Mouse (Mus musculus): ENCODE data around the gene Spats2l. TPM values are rescaled to one million over a fixed set of nuclear protein-coding genes. Genes with fewer than 3 reads are reported as not detected.

Spats2l gene
- polyA plus RNA-seq, 1 experiment from 2014 or later = 8.4 TPM

- no peak for ATAC-seq (ENCODE audit: low read depth)
- Histone ChIP-seq H3K27ac (ENCODE audit: low read length) (no peak overlapping the region), H3K36me3 (ENCODE audit: control insufficient read depth, insufficient read depth) (no peaks in the 10 kb centered on the region), H3K4me2 (ENCODE audit: low read depth, low read length) (no peak overlapping the region), H3K9me3 (replicated peaks; ENCODE audit: control insufficient read depth, low read length) (no peaks in the 10 kb centered on the region), H3K4me3 (ENCODE audit: low read depth, low read length) (no peak overlapping the region), H3K9ac (ENCODE audit: low read depth, low read length) (no peak overlapping the region), H3K4me1 (ENCODE audit: control insufficient read depth, low read depth, low read length) (no peaks in the 10 kb centered on the region), H3K27me3 (ENCODE audit: control insufficient read depth, insufficient read depth, low read depth, low read length) (no peaks in the 10 kb centered on the region)
- 37% methylated on average over 13 of the region's 13 CpGs for WGBS (ENCODE audit: insufficient replicate concordance)
These were observed 94.7 kb downstream of the Spats2l start for GRCm38 (mm10) chr1:57868651-57869050.

- H3K4me2 ChIP-seq (ENCODE audit: low read depth, low read length) = no peak overlapping the region
- ATAC-seq (ENCODE audit: low read depth) = no peak
- 46% methylated on average over 3 of the region's 3 CpGs for WGBS (ENCODE audit: insufficient replicate concordance)
- H3K4me1 ChIP-seq (ENCODE audit: control insufficient read depth, low read depth, low read length) = no peaks in the 10 kb centered on the region
- H3K4me3 ChIP-seq (ENCODE audit: low read depth, low read length) = no peak overlapping the region
- no peaks in the 10 kb centered on the region for H3K27me3 ChIP-seq (ENCODE audit: control insufficient read depth, insufficient read depth, low read depth, low read length)
- no peaks in the 10 kb centered on the region for H3K9me3 ChIP-seq (replicated peaks; ENCODE audit: control insufficient read depth, low read length)
- H3K27ac ChIP-seq (ENCODE audit: low read length) = no peak overlapping the region
- no peaks in the 10 kb centered on the region for H3K36me3 ChIP-seq (ENCODE audit: control insufficient read depth, insufficient read depth)
- no peak overlapping the region for H3K9ac ChIP-seq (ENCODE audit: low read depth, low read length)
These were observed 98.0 kb downstream of the Spats2l start for GRCm38 (mm10) chr1:57872006-57872405.

- WGBS (ENCODE audit: insufficient replicate concordance) = 63% methylated on average over 7 of the region's 7 CpGs
- no peak overlapping the region for H3K4me3 ChIP-seq (ENCODE audit: low read depth, low read length)
- H3K9me3 ChIP-seq (replicated peaks; ENCODE audit: control insufficient read depth, low read length) = no peaks in the 10 kb centered on the region
- H3K4me1 ChIP-seq (ENCODE audit: control insufficient read depth, low read depth, low read length) = no peaks in the 10 kb centered on the region
- H3K9ac ChIP-seq (ENCODE audit: low read depth, low read length) = no peak overlapping the region
- no peaks in the 10 kb centered on the region for H3K36me3 ChIP-seq (ENCODE audit: control insufficient read depth, insufficient read depth)
- H3K27ac ChIP-seq (ENCODE audit: low read length) = no peak overlapping the region
- ATAC-seq (ENCODE audit: low read depth) = no peak
- no peaks in the 10 kb centered on the region for H3K27me3 ChIP-seq (ENCODE audit: control insufficient read depth, insufficient read depth, low read depth, low read length)
- H3K4me2 ChIP-seq (ENCODE audit: low read depth, low read length) = no peak overlapping the region
These were observed 100.0 kb downstream of the Spats2l start for GRCm38 (mm10) chr1:57873996-57874395.

GRCm38 (mm10) chr1:57875109-57875508, 101.1 kb downstream of the Spats2l start:
- H3K9ac ChIP-seq (ENCODE audit: low read depth, low read length) = no peak overlapping the region
- no peak overlapping the region for H3K4me2 ChIP-seq (ENCODE audit: low read depth, low read length)
- WGBS (ENCODE audit: insufficient replicate concordance) = 55% methylated on average over 6 of the region's 6 CpGs
- H3K4me3 ChIP-seq (ENCODE audit: low read depth, low read length) = no peak overlapping the region
- no peak overlapping the region for H3K27ac ChIP-seq (ENCODE audit: low read length)
- no peaks in the 10 kb centered on the region for H3K27me3 ChIP-seq (ENCODE audit: control insufficient read depth, insufficient read depth, low read depth, low read length)
- H3K9me3 ChIP-seq (replicated peaks; ENCODE audit: control insufficient read depth, low read length) = no peaks in the 10 kb centered on the region
- H3K4me1 ChIP-seq (ENCODE audit: control insufficient read depth, low read depth, low read length) = no peaks in the 10 kb centered on the region
- ATAC-seq (ENCODE audit: low read depth) = no peak
- no peaks in the 10 kb centered on the region for H3K36me3 ChIP-seq (ENCODE audit: control insufficient read depth, insufficient read depth)

- H3K4me1 ChIP-seq (ENCODE audit: control insufficient read depth, low read depth, low read length) = no peaks in the 10 kb centered on the region
These were observed 101.5 kb downstream of the Spats2l start for GRCm38 (mm10) chr1:57875512-57875911.

GRCm38 (mm10) chr1:57878957-57879356, 105.0 kb downstream of the Spats2l start:
- 71% methylated on average over 6 of the region's 6 CpGs for WGBS (ENCODE audit: insufficient replicate concordance)
- H3K27ac ChIP-seq (ENCODE audit: low read length) = no peak overlapping the region
- no peaks in the 10 kb centered on the region for H3K36me3 ChIP-seq (ENCODE audit: control insufficient read depth, insufficient read depth)
- no peaks in the 10 kb centered on the region for H3K4me1 ChIP-seq (ENCODE audit: control insufficient read depth, low read depth, low read length)
- no peaks in the 10 kb centered on the region for H3K27me3 ChIP-seq (ENCODE audit: control insufficient read depth, insufficient read depth, low read depth, low read length)
- no peak overlapping the region for H3K9ac ChIP-seq (ENCODE audit: low read depth, low read length)
- ATAC-seq (ENCODE audit: low read depth) = no peak
- no peak overlapping the region for H3K4me2 ChIP-seq (ENCODE audit: low read depth, low read length)
- no peaks in the 10 kb centered on the region for H3K9me3 ChIP-seq (replicated peaks; ENCODE audit: control insufficient read depth, low read length)
- H3K4me3 ChIP-seq (ENCODE audit: low read depth, low read length) = no peak overlapping the region

More at GRCm38 (mm10) chr1:57875512-57875911, 101.5 kb downstream of the Spats2l start:
- H3K4me3 ChIP-seq (ENCODE audit: low read depth, low read length) = no peak overlapping the region
- H3K36me3 ChIP-seq (ENCODE audit: control insufficient read depth, insufficient read depth) = no peaks in the 10 kb centered on the region
- H3K27ac ChIP-seq (ENCODE audit: low read length) = no peak overlapping the region
- no peak overlapping the region for H3K9ac ChIP-seq (ENCODE audit: low read depth, low read length)
- ATAC-seq (ENCODE audit: low read depth) = no peak
- no peaks in the 10 kb centered on the region for H3K27me3 ChIP-seq (ENCODE audit: control insufficient read depth, insufficient read depth, low read depth, low read length)
- H3K9me3 ChIP-seq (replicated peaks; ENCODE audit: control insufficient read depth, low read length) = no peaks in the 10 kb centered on the region
- WGBS (ENCODE audit: insufficient replicate concordance) = 62% methylated on average over 7 of the region's 7 CpGs
- no peak overlapping the region for H3K4me2 ChIP-seq (ENCODE audit: low read depth, low read length)

- H3K4me2 ChIP-seq (ENCODE audit: low read depth, low read length) = no peak overlapping the region
- no peaks in the 10 kb centered on the region for H3K9me3 ChIP-seq (replicated peaks; ENCODE audit: control insufficient read depth, low read length)
- no peak overlapping the region for H3K27ac ChIP-seq (ENCODE audit: low read length)
- H3K4me1 ChIP-seq (ENCODE audit: control insufficient read depth, low read depth, low read length) = no peaks in the 10 kb centered on the region
- WGBS (ENCODE audit: insufficient replicate concordance) = 54% methylated on average over 2 of the region's 2 CpGs
- H3K9ac ChIP-seq (ENCODE audit: low read depth, low read length) = no peak overlapping the region
- H3K27me3 ChIP-seq (ENCODE audit: control insufficient read depth, insufficient read depth, low read depth, low read length) = no peaks in the 10 kb centered on the region
- no peak for ATAC-seq (ENCODE audit: low read depth)
- no peak overlapping the region for H3K4me3 ChIP-seq (ENCODE audit: low read depth, low read length)
- no peaks in the 10 kb centered on the region for H3K36me3 ChIP-seq (ENCODE audit: control insufficient read depth, insufficient read depth)
These were observed 110.9 kb downstream of the Spats2l start for GRCm38 (mm10) chr1:57884867-57885266.

- WGBS (ENCODE audit: insufficient replicate concordance) = 31% methylated on average over 5 of the region's 5 CpGs
- Histone ChIP-seq H3K9ac (ENCODE audit: low read depth, low read length) (no peak overlapping the region), H3K4me2 (ENCODE audit: low read depth, low read length) (no peak overlapping the region), H3K4me1 (ENCODE audit: control insufficient read depth, low read depth, low read length) (no peaks in the 10 kb centered on the region), H3K27ac (ENCODE audit: low read length) (no peak overlapping the region), H3K36me3 (ENCODE audit: control insufficient read depth, insufficient read depth) (no peaks in the 10 kb centered on the region), H3K4me3 (ENCODE audit: low read depth, low read length) (no peak overlapping the region), H3K27me3 (ENCODE audit: control insufficient read depth, insufficient read depth, low read depth, low read length) (no peaks in the 10 kb centered on the region), H3K9me3 (replicated peaks; ENCODE audit: control insufficient read depth, low read length) (no peaks in the 10 kb centered on the region)
- ATAC-seq (ENCODE audit: low read depth) = no peak
These were observed 115.8 kb downstream of the Spats2l start for GRCm38 (mm10) chr1:57889803-57890202.

- 49% methylated on average over 5 of the region's 5 CpGs for WGBS (ENCODE audit: insufficient replicate concordance)
- H3K27ac ChIP-seq (ENCODE audit: low read length) = no peak overlapping the region
- no peak overlapping the region for H3K4me3 ChIP-seq (ENCODE audit: low read depth, low read length)
- H3K27me3 ChIP-seq (ENCODE audit: control insufficient read depth, insufficient read depth, low read depth, low read length) = no peaks in the 10 kb centered on the region
- no peaks in the 10 kb centered on the region for H3K4me1 ChIP-seq (ENCODE audit: control insufficient read depth, low read depth, low read length)
- ATAC-seq (ENCODE audit: low read depth) = no peak
- H3K9ac ChIP-seq (ENCODE audit: low read depth, low read length) = no peak overlapping the region
- H3K36me3 ChIP-seq (ENCODE audit: control insufficient read depth, insufficient read depth) = no peaks in the 10 kb centered on the region
- H3K4me2 ChIP-seq (ENCODE audit: low read depth, low read length) = no peak overlapping the region
- H3K9me3 ChIP-seq (replicated peaks; ENCODE audit: control insufficient read depth, low read length) = no peaks in the 10 kb centered on the region
These were observed 116.4 kb downstream of the Spats2l start for GRCm38 (mm10) chr1:57890259-57890902.

All from liver, embryonic 16.5 days (tissue).